Mouse (Mus musculus) CD4-positive, CD25-positive, alpha-beta regulatory T cell, adult 4 months (primary cell): ENCODE measurements around the gene Hoxa4. TPM values are rescaled to one million over a fixed set of nuclear protein-coding genes. Genes with fewer than 3 reads are reported as not detected.

ENCODE experiments used
- ATAC-seq: one replicate; pipeline ENCODE4 v1.8.0; 2017
- polyA plus RNA-seq, 2 experiments: library from polyadenylated mRNA; unstranded; fragments of 100-300 nt; shearing (Covaris generic); gene quantifications; one replicate each; pipeline ENCODE4 v1.2.1; 2017

Hoxa4 gene
- polyA plus RNA-seq, 2 experiments from 2014 or later = not detected

DNA sequence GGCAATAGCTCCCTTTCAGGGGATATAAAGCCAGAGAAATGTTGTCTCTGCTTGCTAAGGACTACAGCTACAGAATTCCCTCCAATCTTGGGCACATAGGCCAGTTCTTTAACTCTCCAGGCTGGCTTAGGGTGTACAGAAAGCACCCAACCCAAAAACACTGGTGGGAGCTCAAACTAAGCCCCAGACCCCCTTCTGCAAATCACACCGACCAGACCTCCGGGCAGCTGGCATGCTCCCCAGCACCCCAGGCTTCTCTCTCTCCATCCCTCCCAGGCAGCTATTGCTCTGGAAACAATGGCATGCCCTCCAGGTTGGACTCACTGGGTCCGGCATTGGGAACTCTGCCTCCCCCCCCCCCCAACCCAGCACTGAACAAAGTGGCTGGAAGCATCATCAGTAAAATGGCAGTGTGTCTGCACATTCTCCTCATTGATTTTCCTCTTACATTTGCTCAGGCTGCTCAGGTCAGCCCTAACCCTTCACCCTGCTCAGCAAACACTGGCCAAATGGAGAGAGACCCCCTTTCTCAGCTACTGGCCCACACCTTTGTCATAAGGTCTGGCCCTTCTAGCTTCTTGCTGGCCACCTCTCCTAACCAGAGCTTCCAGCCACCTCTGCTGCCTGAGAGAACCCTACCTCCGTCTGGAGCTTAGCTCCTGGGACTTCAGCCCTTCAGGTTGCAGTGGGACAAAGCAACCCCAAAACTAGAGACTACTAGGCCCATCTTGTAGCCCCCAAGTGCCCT, 12.5 kb downstream of the Hoxa4 start:
- ATAC-seq = no peak

DNA sequence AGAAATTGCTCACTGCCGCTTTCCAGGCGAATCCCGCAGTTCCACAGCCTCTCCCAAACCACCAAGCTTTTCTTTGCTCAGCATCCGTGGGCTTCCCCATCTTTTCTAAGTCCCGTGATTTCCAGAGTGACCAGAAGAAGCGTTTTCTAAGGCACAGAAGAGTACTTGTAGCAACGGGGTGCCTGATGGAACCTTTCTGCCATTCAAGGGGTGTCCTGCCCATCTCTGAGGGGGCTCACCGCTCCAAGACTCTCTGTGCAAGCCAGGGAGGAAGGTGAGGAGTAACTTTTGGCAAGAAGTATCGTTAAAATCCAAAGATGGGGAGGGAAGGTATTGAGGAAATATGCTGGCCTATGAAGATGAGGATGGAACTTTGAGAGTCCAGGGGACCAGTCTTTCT, 13.7 kb downstream of the Hoxa4 start:
- ATAC-seq = no peak

DNA sequence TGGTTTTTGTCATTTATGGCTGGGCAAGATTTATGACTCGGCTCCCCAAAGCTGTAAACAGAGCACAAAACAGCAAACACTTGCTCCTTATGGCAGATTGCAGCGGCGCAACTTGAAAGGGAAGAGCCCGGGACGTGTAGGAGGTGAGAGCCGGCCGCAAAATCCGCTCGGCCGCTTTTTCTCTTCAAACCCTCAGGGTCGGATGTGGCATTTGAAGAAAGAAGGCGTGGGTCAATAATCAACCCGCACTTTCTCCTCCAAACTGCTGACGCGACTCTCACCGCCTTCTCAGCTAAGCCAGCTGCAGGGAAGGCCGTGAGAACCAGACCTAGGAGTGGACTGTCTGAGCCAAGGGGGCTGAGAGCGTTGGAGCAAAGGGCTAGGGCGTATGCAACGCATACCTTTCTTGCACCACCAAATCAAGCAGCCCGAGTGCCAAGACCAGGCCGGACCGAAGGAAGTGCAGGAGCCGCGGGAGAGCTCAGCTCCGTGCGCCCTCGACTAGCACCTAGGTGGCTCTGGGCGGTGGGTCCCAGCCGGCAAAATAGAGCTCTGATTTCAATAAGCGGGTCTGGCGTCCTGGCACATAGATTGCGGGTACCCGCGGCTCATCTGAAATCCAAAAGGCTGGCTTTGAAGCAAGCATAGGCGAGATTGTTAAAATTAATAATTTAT, 14.4 kb downstream of the Hoxa4 start, which contains the start of gene 5730596B20Rik:
5730596B20Rik (plus strand) TSS at position 438 of the 675 bp plus-strand sequence.
- ATAC-seq = no peak

DNA sequence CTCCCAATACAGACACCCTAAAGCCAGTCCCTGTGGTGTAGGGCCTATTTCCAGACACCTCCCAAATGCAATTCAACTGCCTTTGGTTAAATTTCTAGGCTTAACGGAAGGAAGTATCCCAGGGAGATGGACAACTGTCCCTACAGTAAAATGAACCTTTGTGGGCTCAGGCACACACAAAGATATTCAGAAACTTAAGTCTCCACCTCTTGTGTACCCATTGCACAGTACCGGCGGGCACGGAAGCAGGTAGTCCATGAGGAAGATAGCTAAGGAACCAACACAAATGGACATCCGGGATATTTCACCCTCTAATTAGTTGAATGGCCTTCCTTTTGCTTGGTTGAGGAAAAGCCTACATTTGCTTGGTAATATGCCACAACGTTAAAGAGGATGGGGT, 15.2 kb downstream of the Hoxa4 start:
- ATAC-seq = no peak

DNA sequence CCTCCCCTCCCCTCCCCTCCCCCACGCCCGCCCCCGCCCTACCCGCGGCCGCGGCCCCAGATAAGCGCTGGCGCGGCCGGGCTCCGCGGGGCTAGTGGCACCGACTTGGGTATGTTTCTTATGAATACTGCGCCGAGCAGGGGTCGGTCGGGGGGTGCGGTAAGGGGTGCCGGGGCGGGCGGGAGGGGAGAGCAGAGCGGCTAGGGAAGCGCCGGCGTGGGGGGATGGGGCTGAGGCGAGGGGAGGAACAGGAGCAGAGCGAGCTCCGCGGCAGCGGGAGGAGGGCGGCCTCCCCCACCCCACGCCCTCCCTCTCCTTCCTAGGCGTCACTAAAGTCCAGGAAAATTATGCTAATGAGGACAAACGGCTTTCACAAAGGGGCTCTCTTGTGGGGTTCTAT, 15.7 kb downstream of the Hoxa4 start:
- ATAC-seq = no peak

DNA sequence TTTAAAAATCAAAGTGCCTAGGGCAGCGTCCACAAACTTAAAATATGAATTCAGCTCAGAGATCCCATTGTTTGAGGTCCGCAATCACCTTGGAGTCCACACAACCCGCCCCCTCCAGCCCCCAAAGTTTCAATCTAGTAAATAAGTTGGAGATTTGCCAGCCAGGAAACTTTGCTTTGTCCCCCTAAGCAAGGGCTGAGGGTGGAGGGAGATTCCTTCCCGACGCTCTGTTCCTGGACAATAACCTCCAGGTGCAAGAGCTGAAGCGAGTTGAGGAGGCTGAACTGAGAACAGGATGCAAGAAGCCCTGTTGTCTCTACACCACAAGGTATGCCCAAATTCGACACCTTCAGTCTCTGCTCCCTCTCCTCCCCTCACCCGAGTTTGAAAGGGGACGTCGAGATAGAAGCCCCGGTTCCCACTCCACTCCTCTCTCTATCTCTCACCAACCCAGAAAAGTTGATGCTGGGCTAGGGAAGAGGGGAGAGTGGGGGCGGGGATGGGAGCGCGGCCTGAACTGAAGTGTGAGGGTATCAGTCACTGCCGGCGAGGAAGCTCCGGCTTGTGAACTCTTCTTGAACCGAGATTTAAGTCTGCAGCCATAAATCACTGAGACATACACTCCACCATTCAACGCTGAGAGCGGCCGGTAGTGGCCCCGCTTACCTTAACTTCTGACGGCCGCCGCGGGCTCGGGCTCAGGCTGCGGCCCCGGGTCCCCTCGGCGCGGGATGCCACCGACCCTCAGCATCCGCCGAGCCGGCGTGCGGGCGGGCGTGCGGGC, 16.4 kb downstream of the Hoxa4 start:
- no peak for ATAC-seq

DNA sequence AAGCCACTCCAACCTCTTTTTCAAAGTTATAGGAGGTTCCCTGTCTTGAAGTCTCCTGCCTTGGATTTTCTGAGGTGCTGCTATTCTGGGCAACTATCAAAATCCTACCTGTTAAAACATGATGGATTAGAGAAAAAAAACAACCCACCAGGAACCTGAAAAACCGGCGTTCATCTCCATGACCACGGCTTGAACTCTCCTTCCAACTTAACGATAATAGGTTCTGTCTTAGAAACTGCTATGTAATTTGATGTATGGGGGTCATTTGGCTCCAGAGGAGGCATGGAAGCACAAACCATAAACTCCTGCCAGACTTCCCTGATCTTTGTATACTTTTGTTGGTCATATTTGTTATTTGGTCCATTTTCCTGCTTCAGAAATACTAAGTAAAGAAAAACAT, 17.9 kb downstream of the Hoxa4 start:
- no peak for ATAC-seq

DNA sequence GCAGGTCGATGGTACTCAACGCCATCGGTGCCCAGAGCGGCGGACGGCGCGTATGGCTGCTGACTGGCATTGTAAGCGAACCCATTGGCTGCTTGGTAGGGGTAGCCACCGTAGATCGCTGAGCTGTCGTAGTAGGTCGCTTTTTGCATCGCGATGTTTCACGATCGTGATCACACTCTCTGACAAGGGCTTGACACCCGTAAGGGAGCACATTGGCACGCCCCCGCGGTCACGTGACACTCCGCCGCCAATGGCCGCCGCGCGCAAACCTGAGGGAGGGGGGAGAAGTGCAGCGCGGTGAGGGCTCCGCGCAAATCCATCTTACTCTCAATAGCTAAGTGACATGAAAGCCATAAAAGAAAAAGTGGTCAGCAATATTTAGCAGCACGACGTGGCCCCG, 19.1 kb downstream of the Hoxa4 start:
- ATAC-seq = no peak

DNA sequence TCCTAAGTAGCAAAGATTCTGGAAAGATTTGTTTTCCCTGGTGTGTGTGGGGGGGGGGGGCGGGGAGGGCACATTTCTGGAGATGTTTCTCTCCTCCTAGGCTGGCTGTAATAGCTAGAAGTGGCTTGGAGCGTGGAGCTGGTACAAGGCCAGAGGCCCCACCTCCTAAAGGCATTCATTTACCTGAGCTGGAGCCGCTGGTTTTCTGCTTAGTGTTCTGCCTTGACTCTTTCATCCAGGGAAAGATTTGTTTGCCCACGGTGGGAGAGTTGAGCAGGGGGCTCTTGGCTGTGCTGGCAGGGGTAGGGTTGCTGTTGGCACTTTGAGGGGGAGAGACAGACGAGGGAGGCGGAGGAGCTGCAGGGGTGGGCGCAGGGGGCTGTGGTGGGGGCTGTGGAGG, 19.6 kb downstream of the Hoxa4 start:
- ATAC-seq = no peak

DNA sequence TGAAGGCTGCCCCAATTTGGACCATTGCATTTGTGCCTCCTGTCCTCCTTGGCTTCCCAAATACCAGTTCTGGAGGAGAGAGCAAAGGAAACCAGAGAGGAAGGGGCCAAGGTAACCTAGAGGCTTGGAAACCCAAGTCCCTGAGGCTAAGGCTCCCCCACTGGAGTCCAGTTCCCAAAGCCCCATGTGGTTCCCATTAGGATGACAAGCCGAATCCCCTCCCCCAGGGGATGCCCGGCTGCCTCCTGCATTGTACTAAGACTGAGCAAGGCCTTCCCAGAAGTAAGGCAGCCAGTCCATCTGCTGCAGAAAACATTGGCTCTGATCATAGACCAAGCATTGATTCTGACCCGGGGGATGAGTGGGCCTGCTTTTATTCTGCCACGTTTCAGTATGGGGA, 20.2 kb downstream of the Hoxa4 start:
- no peak for ATAC-seq

DNA sequence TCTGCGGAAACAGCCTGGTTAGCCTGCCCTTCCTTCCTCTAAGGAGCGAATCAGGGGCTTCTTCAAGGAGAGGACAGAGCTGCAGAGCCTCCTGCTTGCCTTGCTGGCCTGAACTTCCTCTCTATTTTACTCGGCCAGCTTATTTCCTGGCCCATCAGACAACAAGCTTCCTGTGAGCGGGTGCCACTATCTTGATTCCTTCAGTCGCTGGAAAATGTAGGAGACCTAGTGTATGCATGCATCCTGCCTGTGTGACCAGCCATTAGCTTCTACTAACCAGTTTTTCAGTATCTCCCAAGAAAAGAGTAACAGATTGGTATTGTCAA, 20.7 kb downstream of the Hoxa4 start:
- no peak for ATAC-seq

DNA sequence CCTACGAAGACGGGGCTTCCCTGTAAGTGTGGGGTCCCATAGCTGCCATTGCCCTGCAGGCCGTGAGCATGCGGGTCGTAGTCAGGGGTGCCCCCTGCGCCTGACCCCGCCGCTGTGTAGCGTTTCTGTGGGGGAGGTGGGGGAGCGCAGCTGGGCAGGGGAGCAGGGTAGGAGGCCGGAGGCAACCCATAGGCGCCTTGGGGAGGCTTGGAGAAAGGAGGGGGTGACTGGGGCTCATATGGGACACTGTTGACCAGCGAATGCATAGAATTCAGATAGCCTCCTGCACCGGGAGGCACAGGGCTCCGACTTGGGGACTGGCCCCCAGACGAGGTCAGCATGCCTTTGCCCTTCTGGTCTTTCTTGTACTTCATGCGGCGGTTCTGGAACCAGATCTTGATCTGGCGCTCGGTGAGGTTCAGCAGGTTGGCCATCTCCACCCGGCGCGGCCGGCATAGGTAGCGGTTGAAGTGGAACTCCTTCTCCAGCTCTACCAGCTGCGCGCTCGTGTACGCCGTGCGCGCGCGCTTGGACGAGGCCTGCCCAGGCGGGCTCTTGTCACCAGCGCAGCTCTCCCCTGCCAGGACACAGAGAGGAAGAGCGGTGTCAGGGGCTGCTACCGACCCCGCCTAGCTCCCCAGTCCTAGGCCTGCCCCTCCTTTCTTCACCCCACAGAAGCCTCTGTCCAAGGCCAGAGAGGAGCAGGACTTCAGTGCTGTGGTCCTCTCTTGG, 21.2 kb downstream of the Hoxa4 start:
- no peak for ATAC-seq

DNA sequence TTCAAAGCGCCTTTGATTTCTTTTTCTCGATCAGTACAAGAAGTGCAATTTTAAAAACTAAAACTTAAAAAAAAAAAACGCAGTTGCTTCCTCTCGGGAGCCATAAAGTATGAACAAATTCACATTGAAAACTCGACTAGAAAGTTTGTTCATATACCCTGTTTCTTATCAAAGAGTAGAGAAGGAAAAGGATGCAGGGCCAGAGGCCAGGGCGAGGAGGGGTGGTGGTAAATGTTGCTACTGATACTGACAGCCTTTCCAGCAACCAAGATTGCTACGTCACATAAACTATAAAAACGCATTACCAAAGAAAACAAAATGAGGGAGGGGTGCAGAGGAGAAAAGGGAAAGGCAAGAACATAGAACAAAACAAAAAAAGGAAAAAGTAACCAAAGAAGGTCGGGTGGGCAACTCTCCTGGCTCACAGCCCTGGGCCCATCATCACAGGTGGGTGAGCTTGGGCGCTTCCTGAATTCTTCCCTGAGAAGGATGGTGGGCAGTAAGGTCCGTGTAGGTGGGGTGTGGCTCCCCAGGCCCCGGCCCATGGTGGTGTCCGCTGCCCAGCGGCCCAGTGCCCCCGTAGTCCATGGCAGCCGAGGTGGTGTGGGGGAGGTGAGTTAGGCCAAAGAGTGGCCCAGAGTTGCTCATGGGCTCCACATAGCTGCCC, 21.9 kb downstream of the Hoxa4 start:
- ATAC-seq = no peak

DNA sequence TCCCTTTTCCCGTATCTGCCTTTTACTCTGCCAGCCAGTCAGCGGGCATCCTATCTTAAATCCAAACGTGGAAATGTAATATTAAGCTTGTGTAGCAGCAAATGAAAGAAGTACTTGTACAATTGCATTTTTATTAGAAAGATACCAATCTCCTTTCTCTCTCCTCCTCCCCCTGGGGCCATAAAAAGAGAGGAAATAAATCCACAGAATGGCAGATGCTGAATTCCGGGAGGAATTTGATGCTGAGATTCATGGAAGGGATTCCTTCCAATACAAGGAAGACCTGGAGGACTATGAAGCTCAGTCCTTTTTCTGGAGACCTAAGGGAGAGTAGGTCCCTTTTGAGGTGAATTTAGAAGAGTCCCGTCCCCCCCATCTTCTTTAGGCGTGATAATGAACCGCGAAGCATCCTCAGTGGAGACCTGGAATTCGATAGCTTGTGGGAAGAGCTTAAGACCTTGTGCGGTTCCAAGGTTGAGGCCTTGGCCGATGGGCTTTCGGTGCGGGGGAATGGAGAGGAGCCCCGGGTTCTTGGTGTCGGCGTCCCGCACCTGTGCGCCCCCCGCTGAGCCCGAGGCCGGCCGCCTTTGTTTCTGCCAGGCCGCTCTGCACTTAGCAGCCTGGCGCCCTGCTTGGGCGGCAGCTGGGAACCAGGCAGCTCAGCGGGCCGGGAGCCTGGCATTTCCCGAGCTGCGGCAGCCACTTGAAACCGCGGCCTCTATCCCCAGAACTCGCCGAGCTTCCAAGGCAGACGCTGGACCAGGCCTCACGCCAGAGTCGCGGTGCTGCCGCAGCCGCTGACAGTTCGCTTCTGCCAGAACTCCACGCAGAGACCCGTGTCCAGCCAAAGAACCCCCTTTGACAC, 23.1 kb downstream of the Hoxa4 start:
- ATAC-seq = no peak

DNA sequence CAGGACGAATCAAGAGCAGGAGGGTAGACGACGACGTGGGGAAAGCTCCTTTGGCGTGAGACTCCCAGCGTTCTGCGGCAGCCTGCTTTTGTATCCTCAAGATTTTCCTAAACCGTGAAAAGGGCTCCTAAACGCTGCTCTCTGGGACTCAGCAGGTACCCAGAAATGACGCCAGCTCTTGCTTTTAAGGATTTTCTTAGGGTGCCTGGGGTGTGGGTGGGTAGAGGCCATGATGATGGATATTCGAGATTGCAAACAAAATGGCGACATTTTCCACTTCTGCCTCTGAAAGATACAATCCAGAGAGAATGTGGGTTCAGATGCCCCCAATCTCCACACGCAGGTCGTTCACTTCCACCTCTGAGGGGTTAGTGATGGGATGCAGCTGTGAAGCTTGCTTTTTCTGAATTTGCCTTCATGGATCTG, 23.8 kb downstream of the Hoxa4 start:
- ATAC-seq = no peak

DNA sequence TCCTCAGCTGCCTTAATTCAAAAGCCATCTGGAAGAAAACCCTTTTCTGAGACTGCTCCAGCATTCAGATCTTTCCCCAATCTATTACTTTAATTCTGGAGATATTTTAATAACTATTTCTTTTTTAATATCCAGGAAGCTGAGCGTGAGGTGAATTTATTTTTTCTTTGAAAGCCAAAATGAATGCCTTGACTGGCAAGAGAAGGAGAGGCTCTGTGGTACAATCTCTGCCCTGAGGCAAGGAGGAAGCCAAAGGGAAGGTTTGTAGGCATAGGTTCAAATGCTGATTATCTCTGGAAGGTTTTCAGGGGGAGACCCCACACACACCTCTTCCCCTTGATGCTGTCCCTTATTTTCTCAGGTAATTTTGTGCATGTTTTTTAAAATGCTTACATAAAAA, 24.4 kb downstream of the Hoxa4 start:
- ATAC-seq = no peak

DNA sequence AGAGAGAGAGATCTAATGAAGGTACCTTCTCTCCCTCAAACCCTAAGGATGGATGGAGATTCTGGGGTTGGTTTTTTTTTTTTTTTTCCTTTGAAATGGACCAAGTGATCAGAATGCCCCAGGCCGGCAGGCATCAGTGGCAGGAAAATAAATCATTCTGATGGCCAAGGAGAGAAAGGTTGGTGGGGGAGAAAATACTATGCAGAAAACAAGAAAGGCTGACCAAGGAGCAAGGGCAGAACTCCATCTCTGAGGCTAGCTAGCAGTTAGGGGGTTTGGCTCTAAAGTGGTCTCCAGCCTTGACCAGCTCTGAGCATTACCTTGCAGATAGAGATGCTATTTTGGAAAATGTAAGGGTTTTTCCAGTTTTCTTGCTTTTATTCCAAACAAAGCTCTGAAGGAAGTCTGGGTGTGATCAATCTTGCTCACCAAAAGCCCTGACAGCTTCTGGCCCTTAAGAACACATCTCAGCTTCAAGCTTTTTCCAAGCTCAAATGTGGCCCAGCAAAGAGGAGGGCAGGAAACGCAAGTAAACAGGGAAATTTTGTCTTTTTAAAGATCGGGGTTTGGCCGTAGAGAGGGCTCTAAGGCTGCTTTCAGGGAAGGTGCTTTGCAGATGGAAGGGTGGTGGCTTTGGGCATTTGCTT, 25.0 kb downstream of the Hoxa4 start:
- ATAC-seq = no peak

DNA sequence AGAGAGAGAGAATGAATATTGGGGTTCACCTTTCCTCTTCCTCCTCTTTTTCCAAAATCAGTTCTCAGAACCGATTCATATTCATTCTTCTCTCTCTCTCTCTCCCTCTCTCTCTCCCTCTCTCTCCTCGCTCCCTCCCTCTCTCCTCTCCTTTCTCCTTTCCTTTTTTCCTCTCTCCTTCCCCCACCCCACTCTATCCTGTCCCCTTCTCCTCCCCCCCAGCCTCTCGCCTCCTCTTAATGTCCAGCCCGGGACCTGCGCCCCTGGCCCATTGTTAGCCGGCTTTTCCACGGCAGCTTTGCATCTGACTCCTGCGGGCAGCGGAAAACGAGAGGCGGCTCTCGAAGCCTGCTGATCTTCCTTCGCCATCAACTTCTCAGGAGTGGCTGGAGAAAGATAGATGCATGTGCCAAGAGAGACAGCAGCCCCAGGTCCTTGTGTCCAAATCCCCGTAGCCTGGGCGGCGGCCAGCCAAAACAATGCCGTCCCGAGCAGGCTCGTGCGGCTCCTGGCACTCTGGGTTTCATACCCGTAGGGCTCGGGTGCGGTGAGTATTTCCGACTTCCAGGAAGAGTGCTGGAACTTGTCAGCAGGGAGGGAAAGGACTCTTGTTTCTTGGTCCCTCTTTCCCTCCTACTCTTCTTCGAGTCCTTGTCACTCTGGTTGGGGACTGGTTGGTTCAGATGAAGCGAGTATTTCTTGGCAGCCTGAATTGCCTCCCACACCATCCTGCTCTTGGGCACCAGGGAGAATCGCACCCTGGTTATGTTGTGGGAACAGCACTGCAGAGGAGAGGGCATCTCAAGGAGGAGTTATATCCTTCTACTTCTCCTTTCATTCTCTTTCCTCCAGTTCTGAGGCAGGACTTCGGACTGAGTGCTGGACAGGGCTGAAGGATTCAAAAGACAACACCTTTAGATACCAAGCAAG, 25.8 kb downstream of the Hoxa4 start:
- ATAC-seq = no peak

DNA sequence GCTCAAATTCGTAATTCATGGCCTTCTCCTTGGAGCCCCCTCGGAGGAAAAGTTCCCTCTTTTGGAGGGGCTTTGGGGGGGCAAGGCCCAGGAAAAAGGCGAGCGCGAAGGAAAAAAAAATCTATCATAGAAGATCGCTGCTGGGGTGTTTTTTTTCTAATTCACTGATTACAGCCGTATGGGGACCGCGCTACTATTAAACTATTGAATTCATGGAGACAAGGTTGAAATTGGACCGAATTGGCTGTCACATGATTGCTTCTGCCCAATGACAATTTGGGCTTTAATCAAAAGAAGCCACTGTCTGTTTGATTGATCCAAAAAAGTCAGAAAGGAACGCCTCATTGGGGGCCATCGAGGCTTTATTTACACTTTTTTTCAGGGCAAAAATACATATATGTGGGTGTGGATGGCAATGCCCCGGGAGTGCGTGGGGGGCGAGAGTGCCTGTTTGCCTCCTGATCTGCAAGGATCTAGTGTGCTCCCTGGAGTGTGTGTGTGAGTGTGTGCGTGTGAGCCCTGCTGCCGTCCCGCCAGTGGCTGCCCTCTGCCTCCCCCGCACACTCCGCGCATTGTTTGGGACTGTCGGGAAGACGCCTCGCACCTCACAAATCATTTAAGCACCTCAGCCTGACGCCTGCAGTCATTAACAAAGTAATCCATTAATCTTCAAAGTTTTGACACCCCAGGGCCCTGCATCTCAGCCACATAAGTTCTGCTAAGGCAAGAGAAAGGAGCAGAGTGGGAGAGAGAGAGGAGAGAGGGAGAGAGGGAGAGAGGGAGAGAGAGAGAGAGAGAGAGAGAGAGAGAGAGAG, 26.7 kb downstream of the Hoxa4 start, which contains the start of gene Hoxa2:
Hoxa2 (minus strand) TSS at position 206 of the 815 bp plus-strand sequence.
- no peak for ATAC-seq
